Mouse (Mus musculus) Patski (cell line): Measurements from ENCODE around the gene Zranb3. TPM values are rescaled to one million over a fixed set of nuclear protein-coding genes. Genes with fewer than 3 reads are reported as not detected.
"Not testable (repeated sequence)": the region's sequence is repeated elsewhere in the genome, so short reads cannot be mapped to it uniquely, and the experiment has no call there.

ENCODE experiments used
- ATAC-seq: fragments of 100-300 bp; one replicate; pipeline ENCODE4 v1.8.0; 2021
- CTCF ChIA-PET: fragments of 350-600 bp; sonication (Branson Sonifier 250); formaldehyde crosslinking; loops from one replicate; lab custom pipeline; 2022; ENCODE audit warnings: inconsistent platforms; lab: Charles Lee
- POLR2A ChIA-PET: fragments of 350-600 bp; sonication (Branson Sonifier 250); formaldehyde crosslinking; loops from one replicate; lab custom pipeline; 2022; ENCODE audit warnings: antibody characterized with exemption, inconsistent platforms; lab: Charles Lee
- DNase-seq: peaks from one replicate; pipeline ENCODE4 v3.0.0-alpha.2; 2011; ENCODE audit warnings: low read depth, low spot score
- H3K27me3 ChIP-seq: fragments of 371-371 bp; one replicate; pipeline ENCODE4 v1.5.1; 2021
- CTCF ChIP-seq: fragments of 100-300 bp; IDR thresholded peaks from one replicate; pipeline ENCODE4 v1.5.1; 2021
- in situ Hi-C: fragments of 300-500 bp; cut with MboI; formaldehyde crosslinking; loops from 3 replicates; pipeline ENCODE4 v1.11.1; 2018; ENCODE audit warnings: low pct_unique_long_range_greater_than_20kb, mixed read lengths
- polyA plus RNA-seq: library from polyadenylated mRNA; unstranded; gene quantifications from one replicate; pipeline ENCODE4 v1.2.3, GENCODE M21; 2021

Gene Zranb3
- polyA plus RNA-seq, 1 experiment from 2014 or later = 13.5 TPM

GRCm38 (mm10) chr1:128020001-128020770 lies 82.7 kb downstream of the Zranb3 start:
- no peak for ATAC-seq
- H3K27me3 ChIP-seq = no peaks in the 10 kb centered on the region
- in situ Hi-C loops = no loop called here
- CTCF ChIA-PET = no interaction called here
- no peak for TF ChIP-seq CTCF
- POLR2A ChIA-PET = no interaction called here
- DNase-seq = no peak

GRCm38 (mm10) chr1:128016035-128016492 lies 86.8 kb downstream of the Zranb3 start:
- ChIA-PET CTCF (interaction anchor here (0.9 to 1.7 kb wide), 2 partner anchors 9 to 23 kb away, joined by 3 read pairs; no protein-coding TSS in a partner anchor), POLR2A (no interaction called here)
- in situ Hi-C loops = no loop called here
- TF ChIP-seq CTCF = no peak
- no peak for DNase-seq
- H3K27me3 ChIP-seq = no peaks in the 10 kb centered on the region
- ATAC-seq = no peak

GRCm38 (mm10) chr1:128013698-128014386 lies 89.0 kb downstream of the Zranb3 start:
- ChIA-PET POLR2A (no interaction called here), CTCF (interaction anchor here (1.4 kb wide), 1 partner anchor 19 kb away, joined by 3 read pairs; no protein-coding TSS in a partner anchor)
- in situ Hi-C loops = no loop called here
- ATAC-seq = no peak
- DNase-seq = no peak
- no peaks in the 10 kb centered on the region for H3K27me3 ChIP-seq
- no peak for TF ChIP-seq CTCF

GRCm38 (mm10) chr1:128009751-128010150 lies 93.1 kb downstream of the Zranb3 start:
- ATAC-seq = no peak
- ChIA-PET POLR2A (no interaction called here), CTCF (interaction anchor here (1.2 to 1.3 kb wide), 2 partner anchors 20 to 25 kb away, joined by 3 to 4 read pairs; no protein-coding TSS in a partner anchor)
- in situ Hi-C loops = no loop called here
- H3K27me3 ChIP-seq = no peaks in the 10 kb centered on the region
- DNase-seq = no peak
- TF ChIP-seq CTCF = no peak

- DNase-seq, ATAC-seq, in situ Hi-C loops, H3K27me3 ChIP-seq, CTCF ChIA-PET, POLR2A ChIA-PET: not testable (repeated sequence)
These were observed 96.7 kb downstream of the Zranb3 start for GRCm38 (mm10) chr1:128006042-128006600.

- DNase-seq (no peak), ATAC-seq (no peak)
- ChIA-PET POLR2A (interaction anchor here (2.7 kb wide), 1 partner anchor 14 kb away, joined by 8 read pairs; no protein-coding TSS in a partner anchor), CTCF (interaction anchor here (1.4 kb wide), 1 partner anchor 11 kb away, joined by 5 read pairs; no protein-coding TSS in a partner anchor)
- no peak for TF ChIP-seq CTCF
- no peaks in the 10 kb centered on the region for H3K27me3 ChIP-seq
- in situ Hi-C loops = no loop called here
These were observed 98.5 kb downstream of the Zranb3 start for GRCm38 (mm10) chr1:128004371-128004720.

- ChIA-PET CTCF (interaction anchor here (1.4 kb wide), 1 partner anchor 11 kb away, joined by 5 read pairs; no protein-coding TSS in a partner anchor), POLR2A (interaction anchor here (2.7 kb wide), 1 partner anchor 13 kb away, joined by 8 read pairs; no protein-coding TSS in a partner anchor)
- DNase-seq (no peak), ATAC-seq (no peak)
- no peaks in the 10 kb centered on the region for H3K27me3 ChIP-seq
- no peak for TF ChIP-seq CTCF
- in situ Hi-C loops = no loop called here
These were observed 99.0 kb downstream of the Zranb3 start for GRCm38 (mm10) chr1:128003712-128004370.

GRCm38 (mm10) chr1:128002159-128002558 lies 100.7 kb downstream of the Zranb3 start:
- no peak for ATAC-seq
- ChIA-PET POLR2A (no interaction called here), CTCF (interaction anchor here (1.2 to 1.5 kb wide), 2 partner anchors 10 to 16 kb away, joined by 3 read pairs; no protein-coding TSS in a partner anchor)
- no peak for DNase-seq
- no peak for TF ChIP-seq CTCF
- in situ Hi-C loops = no loop called here
- no peaks in the 10 kb centered on the region for H3K27me3 ChIP-seq

GRCm38 (mm10) chr1:128000931-128001330 lies 101.9 kb downstream of the Zranb3 start:
- CTCF ChIA-PET, DNase-seq, in situ Hi-C loops, ATAC-seq, H3K27me3 ChIP-seq, POLR2A ChIA-PET: not testable (repeated sequence)

- in situ Hi-C loops = no loop called here
- ATAC-seq (no peak), DNase-seq (no peak)
- POLR2A ChIA-PET = no interaction called here
- TF ChIP-seq CTCF = no peak
- H3K27me3 ChIP-seq = no peaks in the 10 kb centered on the region
- CTCF ChIA-PET = interaction anchor here (1.3 kb wide), 1 partner anchor 10 kb away, joined by 5 read pairs; no protein-coding TSS in a partner anchor
These were observed 109.0 kb downstream of the Zranb3 start for GRCm38 (mm10) chr1:127993892-127994291.
